In genomic region chr6:129393732-129394131, GRCm38 (mm10) we compare ENCODE assay signal across 23 mouse cellular contexts. TPM values are rescaled to one million over a fixed set of nuclear protein-coding genes. Genes with fewer than 3 reads are reported as not detected.
DNase-seq lines count a peak whose midpoint lies in the region; ATAC-seq and TF ChIP-seq lines count a peak whose summit lies in the region.
"Had no signal": no experiment of that assay in that cellular context is flagged by ENCODE, and none has a peak within 500 bp of the region (broad histone marks: within the 10 kb centered on the region; RNA-seq: fewer than 3 reads in every experiment).

No protein-coding gene starts in this region.

- DNase-seq in hindbrain, embryonic 14.5 days (ENCODE audit: low spot score), result no peak
- no peak for DNase-seq in lung, adult 2 months
- DNase-seq in forebrain, postnatal 0 days, result no peak
- no peak for DNase-seq in thymus, postnatal 10 days (ENCODE audit: low spot score in 2 of 2)
- no peak for DNase-seq in right cerebral cortex, postnatal 25 days
- DNase-seq: adrenal gland, adult 2 months; gastrocnemius, adult 2 months; heart, postnatal 14 days; liver; liver, postnatal 0 days; lung, postnatal 4 days; spleen, adult 18-20 months had no signal

- H3K4me1 ChIP-seq in hindbrain, embryonic 14.5 days (replicated peaks; ENCODE audit: control insufficient read depth, insufficient read depth, low read length), result no peaks in the 10 kb centered on the region
- H3K4me1 ChIP-seq in hindbrain, embryonic 16.5 days (ENCODE audit: control insufficient read depth, insufficient read depth, low read depth, low read length), result no peaks in the 10 kb centered on the region
- no peaks in the 10 kb centered on the region for H3K4me1 ChIP-seq in lung, embryonic 16.5 days (replicated peaks; ENCODE audit: control insufficient read depth, insufficient read depth, low read length)
- H3K4me1 ChIP-seq in lung, adult 2 months (ENCODE audit: control insufficient read depth, insufficient read depth, low read length), result peaks cover 4% of the 10 kb centered on the region
- no peaks in the 10 kb centered on the region for H3K4me1 ChIP-seq in forebrain, postnatal 0 days (ENCODE audit: insufficient read depth)
- no peaks in the 10 kb centered on the region for H3K4me1 ChIP-seq in midbrain, embryonic 16.5 days (ENCODE audit: control insufficient read depth, insufficient read depth, low read length)
- H3K4me1 ChIP-seq: midbrain, embryonic 12.5 days had no signal

- H3K9ac ChIP-seq in hindbrain, embryonic 14.5 days, result no peak overlapping the region
- H3K9ac ChIP-seq in hindbrain, embryonic 16.5 days (ENCODE audit: low read depth, low read length), result no peak overlapping the region
- no peak overlapping the region for H3K9ac ChIP-seq in lung, embryonic 16.5 days (ENCODE audit: low read length)
- no peak overlapping the region for H3K9ac ChIP-seq in forebrain, postnatal 0 days
- H3K9ac ChIP-seq in midbrain, embryonic 16.5 days (ENCODE audit: low read depth, low read length), result no peak overlapping the region
- H3K9ac ChIP-seq: liver, postnatal 0 days; midbrain, embryonic 12.5 days had no signal

- ATAC-seq in hindbrain, embryonic 14.5 days (ENCODE audit: low FRiP score), result 0 out of 2 replicates have a peak, but pooled peaks have one; percentile 66
- no peak for ATAC-seq in hindbrain, embryonic 16.5 days
- ATAC-seq in lung, embryonic 16.5 days (ENCODE audit: low read depth), result 0 out of 2 replicates have a peak, but pooled peaks have one; percentile 45
- ATAC-seq in forebrain, postnatal 0 days, result peak; percentile 36; the same call in 1 of the 2 replicates
- peak; percentile 77 for ATAC-seq in midbrain, embryonic 16.5 days
- ATAC-seq: liver, postnatal 0 days had no signal

- TF ChIP-seq CTCF in lung, adult 2 months (IDR thresholded peaks at IDR 0.05; ENCODE audit: insufficient read depth, low read length), result no peak
- no peak for TF ChIP-seq CTCF in forebrain, postnatal 0 days (IDR thresholded peaks at IDR 0.05; ENCODE audit: low read depth)

- TF ChIP-seq POLR2A in lung, adult 2 months (IDR thresholded peaks at IDR 0.05; ENCODE audit: borderline replicate concordance, extremely low read depth, low read depth, low read length), result no peak

- no peaks in the 10 kb centered on the region for H3K9me3 ChIP-seq in hindbrain, embryonic 14.5 days (ENCODE audit: control insufficient read depth, low read length)
- H3K9me3 ChIP-seq in hindbrain, embryonic 16.5 days (ENCODE audit: control insufficient read depth, low read length), result no peaks in the 10 kb centered on the region
- H3K9me3 ChIP-seq in lung, embryonic 16.5 days (ENCODE audit: control insufficient read depth, low read length), result no peaks in the 10 kb centered on the region
- H3K9me3 ChIP-seq in forebrain, postnatal 0 days (ENCODE audit: low read length), result no peaks in the 10 kb centered on the region
- H3K9me3 ChIP-seq in midbrain, embryonic 16.5 days (replicated peaks; ENCODE audit: control insufficient read depth, low read length, poor library complexity, severe bottlenecking), result no peaks in the 10 kb centered on the region
- H3K9me3 ChIP-seq: embryonic facial prominence, embryonic 10.5 days; midbrain, embryonic 12.5 days had no signal

- H3K27ac ChIP-seq in hindbrain, embryonic 14.5 days, result no peak overlapping the region
- H3K27ac ChIP-seq in hindbrain, embryonic 16.5 days (ENCODE audit: low read depth, low read length), result no peak overlapping the region
- H3K27ac ChIP-seq in lung, embryonic 16.5 days (ENCODE audit: low read length), result no peak overlapping the region
- no peak overlapping the region for H3K27ac ChIP-seq in forebrain, postnatal 0 days (ENCODE audit: low read depth, low read length)
- H3K27ac ChIP-seq in midbrain, embryonic 16.5 days (ENCODE audit: low read length), result no peak overlapping the region
- H3K27ac ChIP-seq: embryonic facial prominence, embryonic 10.5 days; gastrocnemius, adult 2 months; midbrain, embryonic 12.5 days had no signal

- H3K4me2 ChIP-seq in hindbrain, embryonic 14.5 days (replicated peaks), result no peak overlapping the region
- no peak overlapping the region for H3K4me2 ChIP-seq in hindbrain, embryonic 16.5 days (ENCODE audit: low read length)
- H3K4me2 ChIP-seq in lung, embryonic 16.5 days (ENCODE audit: low read depth, low read length), result no peak overlapping the region
- no peak overlapping the region for H3K4me2 ChIP-seq in forebrain, postnatal 0 days (ENCODE audit: low read depth)
- H3K4me2 ChIP-seq in midbrain, embryonic 16.5 days (ENCODE audit: low read length), result no peak overlapping the region
- H3K4me2 ChIP-seq: heart, embryonic 11.5 days; midbrain, embryonic 12.5 days had no signal

- no peak overlapping the region for H3K4me3 ChIP-seq in hindbrain, embryonic 14.5 days (replicated peaks; ENCODE audit: low read length)
- H3K4me3 ChIP-seq in hindbrain, embryonic 16.5 days (ENCODE audit: low read length), result no peak overlapping the region
- no peak overlapping the region for H3K4me3 ChIP-seq in lung, embryonic 16.5 days (ENCODE audit: low read length)
- H3K4me3 ChIP-seq in lung, adult 2 months (replicated peaks; ENCODE audit: extremely low read depth, low read depth, low read length), result no peak overlapping the region
- H3K4me3 ChIP-seq in forebrain, postnatal 0 days (ENCODE audit: low read depth, low read length), result no peak overlapping the region
- no peak overlapping the region for H3K4me3 ChIP-seq in midbrain, embryonic 16.5 days (ENCODE audit: low read depth, low read length)
- H3K4me3 ChIP-seq: embryonic facial prominence, embryonic 10.5 days; gastrocnemius, adult 2 months; midbrain, embryonic 12.5 days had no signal

- WGBS in hindbrain, embryonic 14.5 days, result 81% methylated on average over 6 of the region's 6 CpGs
- WGBS in hindbrain, embryonic 16.5 days, result 84% methylated on average over 6 of the region's 6 CpGs
- WGBS in lung, embryonic 16.5 days, result 59% methylated on average over 6 of the region's 6 CpGs
- 57% methylated on average over 5 of the region's 6 CpGs for WGBS in lung, adult 2 months
- 78% methylated on average over 6 of the region's 6 CpGs for WGBS in forebrain, postnatal 0 days
- WGBS in midbrain, embryonic 16.5 days, result 86% methylated on average over 6 of the region's 6 CpGs

- H3K27me3 ChIP-seq in hindbrain, embryonic 14.5 days (ENCODE audit: control insufficient read depth, insufficient read depth, low read length), result no peaks in the 10 kb centered on the region
- H3K27me3 ChIP-seq in hindbrain, embryonic 16.5 days (replicated peaks; ENCODE audit: control insufficient read depth, insufficient read depth, low read length), result no peaks in the 10 kb centered on the region
- H3K27me3 ChIP-seq in lung, embryonic 16.5 days (ENCODE audit: control insufficient read depth, insufficient read depth, low read depth, low read length), result no peaks in the 10 kb centered on the region
- H3K27me3 ChIP-seq in forebrain, postnatal 0 days (ENCODE audit: insufficient read depth, low read length), result no peaks in the 10 kb centered on the region
- no peaks in the 10 kb centered on the region for H3K27me3 ChIP-seq in midbrain, embryonic 16.5 days (ENCODE audit: control insufficient read depth, insufficient read depth, low read depth, low read length)
- H3K27me3 ChIP-seq: midbrain, embryonic 12.5 days had no signal

- H3K36me3 ChIP-seq in hindbrain, embryonic 14.5 days (replicated peaks; ENCODE audit: control insufficient read depth, insufficient read depth), result no peaks in the 10 kb centered on the region
- H3K36me3 ChIP-seq in hindbrain, embryonic 16.5 days (ENCODE audit: control insufficient read depth, insufficient read depth, low read length), result no peaks in the 10 kb centered on the region
- no peaks in the 10 kb centered on the region for H3K36me3 ChIP-seq in lung, embryonic 16.5 days (ENCODE audit: control insufficient read depth, insufficient read depth, low read length)
- no peaks in the 10 kb centered on the region for H3K36me3 ChIP-seq in forebrain, postnatal 0 days (ENCODE audit: insufficient read depth)
- no peaks in the 10 kb centered on the region for H3K36me3 ChIP-seq in midbrain, embryonic 16.5 days (ENCODE audit: control insufficient read depth, insufficient read depth, low read length)
- H3K36me3 ChIP-seq: embryonic facial prominence, embryonic 10.5 days; midbrain, embryonic 12.5 days had no signal

RNA-seq across cellular contexts. Expression of gene Clec1b, which starts 3.4 kb away (rescaled TPM):
- polyA plus RNA-seq in hindbrain, embryonic 14.5 days (2014; fragmentation: Nextera tagmentation; extraction: Ambion mirVana), result 0.63 and 1.4 TPM in 2 replicates
- polyA plus RNA-seq in hindbrain, embryonic 16.5 days (2015; fragmentation: Nextera tagmentation; extraction: Ambion mirVana), result 0.73 and 0.79 TPM in 2 replicates
- 2.8 and 3.7 TPM in 2 replicates for polyA plus RNA-seq in lung, embryonic 16.5 days (2015; fragmentation: Nextera tagmentation; extraction: Ambion mirVana)
- polyA plus RNA-seq in lung, adult 2 months (2012; rRNA removed), result 1.9 and 2.7 TPM in 2 replicates
- 2.0 TPM in 1 of 2 replicates, not detected in the other for total RNA-seq in forebrain, postnatal 0 days (2014; rRNA removed)
- 0.49 and 0.56 TPM in 2 replicates for polyA plus RNA-seq in forebrain, postnatal 0 days (2015; fragmentation: Nextera tagmentation; extraction: Ambion mirVana)
- 0.34 and 0.65 TPM in 2 replicates for polyA plus RNA-seq in midbrain, embryonic 16.5 days (2015; fragmentation: Nextera tagmentation; extraction: Ambion mirVana)
- total RNA-seq: layer of hippocampus, adult 18-20 months; left cerebral cortex, postnatal 25 days had no signal
- polyA plus RNA-seq: gonadal fat pad, adult 2 months had no signal

RNA-seq across cellular contexts. Expression of gene Clec12b, which starts 8.1 kb away (rescaled TPM):
- polyA plus RNA-seq in hindbrain, embryonic 14.5 days (2014; fragmentation: Nextera tagmentation; extraction: Ambion mirVana), result 0.41 and 0.51 TPM in 2 replicates
- 0.39 and 0.98 TPM in 2 replicates for polyA plus RNA-seq in hindbrain, embryonic 16.5 days (2015; fragmentation: Nextera tagmentation; extraction: Ambion mirVana)
- 0.36 and 0.50 TPM in 2 replicates for polyA plus RNA-seq in lung, embryonic 16.5 days (2015; fragmentation: Nextera tagmentation; extraction: Ambion mirVana)
- 1.2 and 1.5 TPM in 2 replicates for polyA plus RNA-seq in lung, adult 2 months (2012; rRNA removed)
- total RNA-seq in forebrain, postnatal 0 days (2014; rRNA removed), result not detected in 2 replicates
- polyA plus RNA-seq in forebrain, postnatal 0 days (2015; fragmentation: Nextera tagmentation; extraction: Ambion mirVana), result 0.16 and 0.18 TPM in 2 replicates
- 0.45 TPM in 1 of 2 replicates, not detected in the other for polyA plus RNA-seq in midbrain, embryonic 16.5 days (2015; fragmentation: Nextera tagmentation; extraction: Ambion mirVana)
- total RNA-seq: common myeloid progenitor, adult 5-6 weeks; gastrocnemius, adult 2 months; layer of hippocampus, adult 18-20 months; left cerebral cortex, postnatal 25 days had no signal
- polyA plus RNA-seq: adrenal gland, adult 2 months; embryonic facial prominence, embryonic 10.5 days; midbrain, embryonic 12.5 days; stomach, embryonic 14.5 days had no signal

RNA-seq across cellular contexts. Expression of gene Clec9a, which starts 14.9 kb away (rescaled TPM):
- 0.16 and 0.33 TPM in 2 replicates for polyA plus RNA-seq in hindbrain, embryonic 14.5 days (2014; fragmentation: Nextera tagmentation; extraction: Ambion mirVana)
- 0.10 and 0.24 TPM in 2 replicates for polyA plus RNA-seq in hindbrain, embryonic 16.5 days (2015; fragmentation: Nextera tagmentation; extraction: Ambion mirVana)
- polyA plus RNA-seq in lung, embryonic 16.5 days (2015; fragmentation: Nextera tagmentation; extraction: Ambion mirVana), result 1.5 and 1.6 TPM in 2 replicates
- 2.2 and 2.7 TPM in 2 replicates for polyA plus RNA-seq in lung, adult 2 months (2012; rRNA removed)
- total RNA-seq in forebrain, postnatal 0 days (2014; rRNA removed), result 0.10 TPM in 1 of 2 replicates, not detected in the other
- polyA plus RNA-seq in forebrain, postnatal 0 days (2015; fragmentation: Nextera tagmentation; extraction: Ambion mirVana), result not detected in 2 replicates
- polyA plus RNA-seq in midbrain, embryonic 16.5 days (2015; fragmentation: Nextera tagmentation; extraction: Ambion mirVana), result 0.45 and 0.47 TPM in 2 replicates
- total RNA-seq: gastrocnemius, adult 2 months; layer of hippocampus, adult 18-20 months; left cerebral cortex, postnatal 25 days had no signal

RNA-seq across cellular contexts. Expression of gene Clec12a, which starts 51.2 kb away (rescaled TPM):
- 0.32 and 0.44 TPM in 2 replicates for polyA plus RNA-seq in hindbrain, embryonic 14.5 days (2014; fragmentation: Nextera tagmentation; extraction: Ambion mirVana)
- polyA plus RNA-seq in hindbrain, embryonic 16.5 days (2015; fragmentation: Nextera tagmentation; extraction: Ambion mirVana), result 0.15 and 0.26 TPM in 2 replicates
- 3.3 and 4.3 TPM in 2 replicates for polyA plus RNA-seq in lung, embryonic 16.5 days (2015; fragmentation: Nextera tagmentation; extraction: Ambion mirVana)
- 1.9 and 4.6 TPM in 2 replicates for polyA plus RNA-seq in lung, adult 2 months (2012; rRNA removed)
- total RNA-seq in forebrain, postnatal 0 days (2014; rRNA removed), result 0.15 and 2.7 TPM in 2 replicates
- 0.12 and 0.23 TPM in 2 replicates for polyA plus RNA-seq in forebrain, postnatal 0 days (2015; fragmentation: Nextera tagmentation; extraction: Ambion mirVana)
- polyA plus RNA-seq in midbrain, embryonic 16.5 days (2015; fragmentation: Nextera tagmentation; extraction: Ambion mirVana), result 0.28 and 0.40 TPM in 2 replicates
- total RNA-seq: layer of hippocampus, adult 18-20 months had no signal

RNA-seq across cellular contexts. Expression of gene Clec1a, which starts 58.1 kb away (rescaled TPM):
- 1.9 and 2.0 TPM in 2 replicates for polyA plus RNA-seq in hindbrain, embryonic 14.5 days (2014; fragmentation: Nextera tagmentation; extraction: Ambion mirVana)
- 2.5 and 3.2 TPM in 2 replicates for polyA plus RNA-seq in hindbrain, embryonic 16.5 days (2015; fragmentation: Nextera tagmentation; extraction: Ambion mirVana)
- polyA plus RNA-seq in lung, embryonic 16.5 days (2015; fragmentation: Nextera tagmentation; extraction: Ambion mirVana), result 35.9 and 37.0 TPM in 2 replicates
- 30.1 and 38.1 TPM in 2 replicates for polyA plus RNA-seq in lung, adult 2 months (2012; rRNA removed)
- 1.1 and 1.4 TPM in 2 replicates for total RNA-seq in forebrain, postnatal 0 days (2014; rRNA removed)
- polyA plus RNA-seq in forebrain, postnatal 0 days (2015; fragmentation: Nextera tagmentation; extraction: Ambion mirVana), result 0.74 and 0.97 TPM in 2 replicates
- 1.6 and 2.1 TPM in 2 replicates for polyA plus RNA-seq in midbrain, embryonic 16.5 days (2015; fragmentation: Nextera tagmentation; extraction: Ambion mirVana)
